Mouse (Mus musculus): ENCODE results near the gene Napb.
"Not testable (repeated sequence)": the region's sequence is repeated elsewhere in the genome, so short reads cannot be mapped to it uniquely, and the experiment has no call there.

Gene Napb

DNA sequence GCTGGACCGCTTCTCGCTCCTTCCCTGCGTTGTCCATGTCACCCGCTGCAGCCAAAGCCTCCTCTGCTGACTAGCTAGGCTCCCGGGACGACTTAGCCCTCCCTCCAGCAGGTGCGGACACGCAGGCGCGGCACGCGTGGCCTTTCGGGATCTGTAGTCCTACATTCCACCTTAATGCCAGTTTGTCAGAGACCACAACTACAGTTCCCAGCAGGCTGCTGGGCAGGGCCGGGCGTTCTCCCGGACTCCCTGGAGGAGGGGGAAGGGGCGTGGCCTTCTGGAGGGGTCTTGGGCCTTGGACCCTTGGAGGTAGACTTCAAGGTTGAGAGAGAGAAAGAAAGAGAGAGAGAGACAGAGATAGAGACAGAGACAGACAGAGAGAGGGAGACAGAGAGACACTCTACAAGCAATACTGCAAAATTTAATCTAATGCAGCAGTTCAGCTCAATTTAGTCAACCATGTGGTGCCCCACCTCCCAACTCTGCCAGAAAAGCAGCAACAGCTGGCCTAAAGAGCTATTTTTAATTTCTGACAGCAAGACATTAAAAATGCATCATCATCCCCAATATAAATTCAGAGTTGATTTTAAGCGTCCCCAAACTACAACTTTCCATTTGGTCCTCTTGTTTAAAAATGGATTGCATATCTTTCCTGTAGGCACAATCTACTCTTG lies at the start of gene Napb:
Napb (minus strand) TSS at position 141 of the 674 bp plus-strand sequence.
- DNase-seq, result peak; percentile 91

DNA sequence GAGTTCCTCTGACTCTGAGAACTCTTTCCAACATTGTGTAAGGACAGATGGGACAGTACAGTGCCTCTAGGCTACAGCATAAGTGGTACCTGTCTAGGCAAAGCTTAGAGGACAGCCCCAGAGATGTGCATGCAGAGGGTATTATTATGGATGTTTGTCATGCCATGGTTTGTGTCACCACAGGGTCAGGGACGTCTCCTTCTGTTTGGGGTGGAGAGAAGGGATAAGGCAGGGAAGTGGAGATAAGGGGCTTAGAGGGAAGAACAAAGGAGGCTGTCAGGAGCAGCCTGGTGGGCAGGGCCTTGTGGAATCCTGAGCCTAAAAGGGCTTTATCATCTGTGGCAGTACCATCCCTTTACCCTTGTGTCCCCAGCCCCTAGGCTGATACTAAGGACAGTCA lies 49.4 kb upstream of the Napb start, which contains the start of gene 8030411F24Rik:
8030411F24Rik (plus strand) TSS at position 301 of the 400 bp plus-strand sequence.
- no peak for DNase-seq

DNA sequence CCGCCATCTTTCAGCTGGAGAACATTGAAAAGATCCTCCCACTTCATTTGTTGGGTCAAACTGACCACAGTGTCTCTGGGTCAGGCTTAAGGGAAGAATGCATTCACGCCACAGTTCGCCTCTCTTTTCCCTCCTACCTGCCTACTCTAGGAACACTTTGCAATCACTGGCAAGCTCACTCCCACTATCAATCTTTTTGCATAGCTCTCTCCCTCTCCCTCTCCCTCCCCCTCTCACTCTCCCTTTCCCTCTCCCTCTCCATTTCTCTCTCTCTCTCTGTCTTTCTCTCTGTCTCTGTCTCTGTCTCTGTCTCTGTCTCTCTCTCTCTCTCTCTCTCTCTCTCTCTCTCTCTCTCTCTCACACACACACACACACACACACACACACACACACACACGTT lies 39.1 kb upstream of the Napb start, which contains the start of gene Cst11:
Cst11 (minus strand) TSS at position 101 of the 400 bp plus-strand sequence.
- DNase-seq, result not testable (repeated sequence)

DNA sequence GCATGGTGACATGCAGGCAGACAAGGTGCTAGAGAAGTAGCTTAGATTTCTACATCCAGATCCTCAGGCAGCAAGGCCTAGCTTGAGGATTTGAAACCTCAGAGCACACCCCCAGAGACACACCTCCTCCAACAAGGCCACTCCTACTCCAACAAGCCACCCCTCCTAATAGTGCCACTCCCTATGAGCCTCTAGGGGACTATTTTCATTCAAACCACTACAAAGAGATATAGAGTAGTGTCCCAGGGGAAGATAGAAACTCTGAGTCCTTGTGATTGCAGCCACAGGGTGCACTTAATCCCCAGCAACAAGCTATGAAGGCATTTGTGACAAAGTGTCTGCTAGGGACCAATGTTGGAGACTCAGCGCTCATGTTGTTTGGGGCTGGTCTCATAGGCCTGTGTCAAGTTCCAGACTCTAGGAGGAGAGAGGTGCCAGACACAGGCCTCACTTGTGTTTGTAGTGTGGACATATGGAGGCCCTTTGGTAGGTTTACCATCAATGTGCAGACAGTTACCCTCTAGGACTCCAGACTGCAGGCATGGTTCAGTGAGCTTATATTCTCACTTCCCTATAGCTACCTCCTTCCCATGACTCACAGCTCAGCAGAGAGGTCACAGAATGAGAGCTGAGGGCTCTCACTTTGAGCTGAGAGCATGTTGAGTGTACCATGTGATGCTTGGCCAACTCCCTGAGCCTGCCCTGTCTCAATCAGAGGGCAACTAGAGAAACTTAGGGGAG lies 31.6 kb upstream of the Napb start:
- peak; percentile 30 for DNase-seq

DNA sequence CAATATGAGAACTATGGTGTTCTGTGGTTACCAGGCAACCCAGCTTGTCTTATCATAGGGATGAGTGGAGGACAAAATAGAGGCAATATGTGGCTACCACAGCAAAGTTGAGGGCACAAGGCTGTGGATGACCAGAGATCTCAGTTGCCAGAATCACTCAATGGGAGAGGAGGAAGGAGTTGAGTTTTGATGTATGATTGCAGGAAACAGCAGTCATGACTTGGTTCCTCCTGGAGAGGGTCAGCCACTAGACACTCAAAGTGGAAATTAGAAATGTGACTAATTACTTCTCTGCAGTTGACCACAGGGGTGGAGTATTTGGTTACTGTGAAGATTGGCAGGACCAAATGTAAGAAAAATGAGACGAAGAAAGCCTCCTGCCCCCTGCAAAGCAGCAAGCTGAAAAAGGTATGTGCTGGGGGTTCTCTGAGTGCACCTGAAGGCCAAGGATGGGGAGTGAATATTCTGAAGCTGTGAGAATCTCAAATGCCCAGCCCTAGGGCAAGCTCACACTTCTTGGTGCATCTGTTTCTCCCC lies 22.1 kb upstream of the Napb start:
- DNase-seq, result no peak

DNA sequence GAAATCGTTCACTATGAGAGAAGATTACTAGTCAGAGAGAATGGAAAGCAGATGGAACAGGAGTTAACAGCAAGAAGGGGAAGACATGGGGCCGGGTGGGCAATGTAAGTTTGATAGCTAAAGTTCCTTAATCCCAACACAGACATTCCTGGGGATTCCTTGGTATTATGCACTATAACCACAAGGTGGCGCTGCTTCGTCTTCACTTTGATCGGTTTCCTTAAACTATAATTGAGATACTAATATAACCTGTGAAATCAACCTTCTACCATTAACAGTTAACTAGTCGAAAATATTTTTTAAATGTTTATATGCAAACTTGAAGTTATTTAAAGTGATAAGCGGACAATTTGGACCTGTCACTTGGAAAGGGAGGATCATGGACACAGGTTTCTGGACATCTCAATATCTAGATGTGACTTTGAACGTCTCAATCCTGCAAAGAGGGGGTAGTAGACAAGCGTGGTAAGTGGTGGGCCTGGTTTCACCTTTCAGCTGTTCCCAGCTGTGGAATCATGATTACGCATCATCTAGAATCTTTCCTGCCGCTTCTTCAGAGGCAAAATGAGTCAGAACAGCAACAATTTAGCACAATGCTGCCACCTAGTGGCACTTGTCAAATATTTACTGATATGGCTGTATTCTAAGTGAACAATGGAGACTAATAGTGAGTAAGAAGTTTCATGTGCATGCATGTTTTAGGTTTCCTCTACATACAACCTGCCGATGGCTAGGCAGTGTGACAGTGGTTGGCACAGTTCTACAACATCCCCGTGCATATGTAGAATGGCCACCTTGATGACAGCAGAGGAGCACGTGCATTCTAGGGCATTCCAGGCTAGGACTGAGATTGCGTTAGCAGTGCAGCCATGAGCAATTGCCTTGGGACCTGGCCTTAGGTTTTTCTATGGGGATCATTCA lies 19.9 kb upstream of the Napb start:
- peak; percentile 83 for DNase-seq

DNA sequence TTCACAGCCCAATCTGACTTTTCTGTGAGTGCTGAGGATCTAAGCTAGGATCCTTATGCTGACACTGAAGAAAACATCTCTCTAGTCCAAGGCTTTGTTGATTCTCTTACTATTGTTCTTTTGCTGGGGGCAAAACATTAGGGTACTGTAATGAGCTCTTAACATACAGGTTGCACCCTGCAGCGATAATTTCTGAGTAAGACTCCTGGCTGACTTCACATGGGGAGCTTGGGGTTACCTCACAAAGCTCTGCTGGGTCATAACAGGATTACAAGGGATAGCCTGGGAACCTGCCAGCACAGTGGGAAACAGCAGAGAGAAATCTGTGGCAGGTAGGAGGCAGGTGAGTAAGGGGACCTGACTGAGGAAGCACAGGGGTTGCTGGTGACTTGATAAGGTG lies 17.8 kb upstream of the Napb start, which contains the start of gene Cstl1:
Cstl1 (plus strand) TSS at position 301 of the 400 bp plus-strand sequence.
- no peak for DNase-seq

DNA sequence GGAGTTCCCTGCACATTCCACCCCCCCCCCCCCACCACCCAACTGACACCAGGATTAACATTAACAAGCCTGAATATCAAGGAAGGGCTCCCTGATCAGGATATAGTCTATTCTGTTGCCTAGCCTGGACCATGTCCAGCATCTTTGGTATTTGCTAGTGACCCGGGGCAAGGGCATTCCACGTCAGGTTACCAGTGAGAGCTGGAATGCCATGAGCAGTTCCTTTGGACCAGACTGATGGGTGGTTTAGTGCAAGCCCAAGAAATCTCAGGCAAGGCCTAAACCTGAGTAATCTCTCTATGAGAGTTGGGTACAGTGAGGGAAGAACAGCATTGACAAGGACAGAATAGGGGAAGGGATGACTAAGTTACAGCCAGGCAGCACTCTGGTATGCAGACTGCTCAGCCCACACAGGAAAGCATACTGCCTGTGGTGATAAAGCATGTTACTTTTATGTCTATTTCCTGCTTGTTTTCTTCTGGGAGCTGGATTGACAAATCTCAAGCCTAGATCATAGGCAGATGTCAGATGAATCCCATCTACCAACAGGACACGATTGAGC lies 11.7 kb upstream of the Napb start:
- no peak for DNase-seq

DNA sequence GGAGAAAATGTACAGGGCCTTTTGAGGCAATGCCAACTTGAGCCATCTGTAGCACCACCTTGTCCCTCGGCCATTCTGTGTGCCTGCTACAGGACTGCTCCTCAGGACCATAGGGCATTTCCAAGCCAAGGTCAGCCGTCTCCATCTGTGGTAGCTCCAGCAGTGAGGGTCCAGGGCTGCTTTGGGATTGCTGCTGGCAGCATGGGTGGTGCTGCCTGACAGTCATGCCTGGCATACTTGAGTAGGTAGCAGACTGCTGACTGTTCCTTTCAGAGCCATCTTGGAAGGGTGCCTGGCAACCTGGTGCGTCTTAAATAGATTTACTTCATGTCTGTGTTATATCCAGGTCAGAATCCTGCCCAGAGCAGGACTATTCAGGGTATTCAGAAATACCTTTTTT lies 10.7 kb upstream of the Napb start:
- DNase-seq, result no peak

DNA sequence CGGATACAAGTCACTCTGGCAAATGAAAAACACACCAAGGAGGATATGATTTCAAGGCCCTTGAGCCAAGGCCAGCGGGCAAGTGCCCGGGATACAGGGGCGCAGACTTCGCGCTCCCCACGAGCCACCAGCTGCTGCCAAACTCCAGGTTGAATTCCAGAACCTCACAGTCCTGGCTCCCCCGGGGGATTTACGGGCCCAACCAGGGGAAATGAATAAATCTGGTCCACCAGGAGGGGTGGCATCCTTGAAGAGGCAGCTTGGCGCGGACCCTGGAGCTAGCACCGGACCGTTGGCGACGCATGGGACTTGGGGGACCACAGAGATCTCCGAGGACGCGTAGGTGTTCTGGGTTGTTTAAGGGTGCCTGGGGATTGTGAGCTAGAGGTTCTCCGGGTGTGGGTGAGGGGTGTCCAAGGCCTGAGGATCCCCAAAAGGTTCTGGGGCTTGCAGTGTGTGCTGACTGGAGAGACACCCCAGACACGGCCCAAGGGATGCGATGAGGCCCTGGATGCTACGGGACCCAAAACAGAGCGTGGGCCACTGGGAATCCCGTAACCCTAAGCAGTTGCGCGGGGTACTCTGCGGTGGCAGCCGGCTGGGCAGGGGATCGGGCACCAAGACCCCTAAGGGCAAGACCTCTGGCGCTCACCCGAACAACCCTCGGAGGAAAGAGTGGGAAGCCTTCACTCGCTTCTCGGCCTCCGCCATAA lies 497 bp downstream of the Napb start:
- DNase-seq, result peak; percentile 7

DNA sequence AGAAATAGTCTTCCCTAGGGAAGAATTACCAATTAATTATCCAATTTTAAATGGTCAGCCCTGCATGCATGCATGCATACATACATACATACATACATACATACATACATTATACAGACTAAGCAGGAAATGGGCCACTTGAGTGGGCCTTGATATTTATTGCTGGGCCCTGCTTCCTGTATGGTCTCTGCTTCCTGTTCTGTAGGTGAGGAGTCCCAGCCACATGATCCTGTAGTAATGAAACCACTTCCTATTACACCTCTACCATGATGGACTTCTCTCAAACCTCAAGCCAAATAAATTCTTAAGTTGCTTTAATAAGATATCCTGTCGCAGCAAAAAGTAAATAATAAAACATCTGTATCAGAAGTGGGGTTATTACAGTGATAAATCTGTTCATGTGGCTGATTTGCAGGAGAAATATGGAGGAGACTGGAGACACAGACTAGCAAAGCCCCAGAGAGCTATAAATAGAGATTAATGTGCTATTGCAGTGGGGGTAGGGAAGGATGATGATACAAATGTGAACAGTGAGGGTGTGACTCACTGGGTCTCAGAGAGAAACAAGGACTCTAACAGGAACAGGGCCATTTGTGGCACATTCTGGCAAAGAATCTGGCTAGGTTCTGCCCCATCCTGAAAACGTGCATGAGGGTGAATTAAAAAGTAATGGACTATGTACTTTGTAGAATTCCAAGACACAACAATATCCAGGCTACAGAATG lies 12.8 kb downstream of the Napb start:
- DNase-seq, result no peak

DNA sequence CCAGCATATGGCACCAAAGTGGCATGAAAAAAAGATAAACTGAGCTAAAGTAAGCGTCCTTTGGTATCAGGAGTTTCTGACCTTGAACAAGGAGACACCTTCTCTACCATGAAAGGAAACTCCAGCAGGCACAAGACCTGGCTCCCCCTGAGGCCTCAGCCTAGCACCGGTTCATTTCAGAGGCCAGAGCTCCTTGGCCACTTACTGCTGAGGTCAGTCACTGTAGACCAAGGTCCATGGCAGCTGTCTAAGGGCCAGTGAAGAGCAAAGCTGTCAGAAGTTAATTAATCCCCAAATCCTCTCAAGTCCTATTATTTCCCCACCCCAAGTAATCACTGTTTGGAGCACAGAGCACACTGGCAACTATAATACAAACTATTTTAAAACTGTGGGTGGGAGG lies 15.2 kb downstream of the Napb start:
- DNase-seq, result no peak

DNA sequence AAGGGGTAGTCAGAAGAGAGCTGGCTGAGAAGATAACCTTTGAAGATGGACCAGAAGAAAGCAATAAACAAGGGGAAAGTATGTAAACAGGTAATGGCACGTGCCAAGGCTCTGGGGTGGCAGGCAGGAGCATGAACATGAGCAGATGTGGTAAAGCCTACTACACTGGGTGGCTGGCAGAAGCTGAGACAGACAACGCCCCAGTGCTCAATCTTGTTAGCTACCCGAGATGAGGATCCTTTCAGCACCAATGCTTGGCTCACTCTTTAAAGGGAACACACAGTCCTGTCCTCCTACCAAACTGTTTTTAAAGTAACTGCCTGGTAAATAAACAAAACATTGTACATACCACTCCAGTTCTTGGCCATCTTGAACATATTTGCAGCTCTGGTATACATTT lies 19.9 kb downstream of the Napb start:
- no peak for DNase-seq

DNA sequence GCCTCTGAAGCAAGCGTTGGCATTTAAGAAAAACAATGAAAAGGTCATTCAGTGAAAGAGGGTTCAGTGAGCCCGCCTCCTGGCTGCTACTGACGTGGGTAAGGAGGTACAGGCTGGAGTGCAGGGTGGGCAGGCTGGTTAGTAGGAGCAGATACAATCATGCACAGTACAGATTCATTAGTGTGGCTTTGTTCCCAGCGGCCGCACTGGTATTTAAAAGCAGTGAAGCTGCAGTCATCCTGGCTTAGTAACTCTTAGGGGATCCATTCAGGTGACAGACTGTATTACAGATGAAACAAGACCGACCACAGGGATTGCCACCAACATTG lies 25.1 kb downstream of the Napb start:
- no peak for DNase-seq

DNA sequence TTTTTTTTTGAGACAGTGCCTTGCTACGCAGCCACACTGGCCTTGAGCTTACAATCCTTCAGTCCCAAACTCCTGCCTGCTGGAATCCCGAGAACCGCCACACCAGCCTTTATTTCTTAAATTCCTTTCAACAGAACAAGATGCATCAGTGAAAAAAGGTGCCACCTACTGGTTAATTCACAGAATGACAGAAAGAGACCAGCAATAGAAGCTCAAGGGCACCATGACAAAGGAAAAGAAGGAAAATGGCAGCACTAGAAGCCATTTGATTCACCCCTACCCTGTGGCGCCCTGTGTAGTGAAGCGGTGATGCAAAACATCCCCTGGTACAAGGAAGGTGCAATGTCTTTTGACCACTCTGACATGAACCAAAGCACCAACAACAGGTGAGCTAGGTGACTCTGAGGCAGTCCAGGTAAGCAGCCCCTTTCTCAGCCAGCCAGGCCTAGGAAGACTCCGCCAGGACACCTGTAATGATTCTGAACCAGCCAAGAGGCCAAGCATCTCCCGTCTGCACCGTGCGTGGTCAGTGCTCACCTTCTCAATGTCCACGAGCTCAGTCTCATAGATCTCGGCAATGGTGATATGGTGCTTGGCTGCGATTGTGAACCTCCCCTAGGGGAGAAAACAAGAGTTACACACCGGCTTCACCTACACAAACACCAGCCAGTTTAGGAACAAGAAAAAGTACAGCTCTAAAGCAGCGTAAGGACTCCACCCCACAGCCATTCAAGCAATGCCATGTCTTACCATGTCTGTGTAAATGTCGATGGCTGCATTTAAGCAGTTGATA lies 25.7 kb downstream of the Napb start:
- DNase-seq, result no peak

DNA sequence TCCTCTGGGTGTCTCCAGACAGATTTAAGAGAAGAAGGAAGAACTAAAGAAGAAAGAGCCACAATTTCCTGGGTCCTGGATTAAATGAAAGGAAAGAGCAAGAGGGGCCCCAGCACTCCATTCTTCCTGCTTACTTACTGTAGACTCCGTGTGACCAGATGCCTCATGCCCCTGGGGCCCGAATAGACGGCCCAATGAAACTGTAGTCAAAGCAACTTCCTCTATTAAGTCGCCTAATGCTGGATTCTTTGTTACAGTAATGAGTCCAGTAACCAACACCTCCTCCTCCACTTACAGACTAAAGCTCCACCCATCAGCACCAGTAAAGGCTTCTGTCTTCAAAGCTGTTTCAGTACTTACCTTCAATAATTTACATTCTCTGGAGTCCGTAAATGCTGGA lies 33.7 kb downstream of the Napb start:
- no peak for DNase-seq

DNA sequence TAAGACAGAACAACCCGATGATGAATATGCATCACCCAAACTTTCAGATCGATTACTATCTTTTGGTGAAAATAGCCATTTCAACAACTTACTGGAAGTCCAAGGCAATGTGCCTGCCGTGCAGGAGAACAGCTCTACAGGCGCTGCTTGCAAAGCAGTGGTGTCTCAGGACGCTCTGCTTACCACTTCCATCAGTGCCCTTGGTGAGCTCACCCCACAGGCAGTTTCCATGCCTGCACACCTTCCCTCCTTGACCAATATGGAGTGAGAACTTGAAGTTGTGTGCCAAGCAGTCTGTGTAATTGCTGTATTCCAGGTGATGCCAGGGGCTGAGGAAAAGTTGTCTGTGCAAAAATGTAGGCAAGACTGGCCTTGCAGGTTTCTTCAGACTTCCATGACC lies 41.5 kb downstream of the Napb start:
- no peak for DNase-seq

DNA sequence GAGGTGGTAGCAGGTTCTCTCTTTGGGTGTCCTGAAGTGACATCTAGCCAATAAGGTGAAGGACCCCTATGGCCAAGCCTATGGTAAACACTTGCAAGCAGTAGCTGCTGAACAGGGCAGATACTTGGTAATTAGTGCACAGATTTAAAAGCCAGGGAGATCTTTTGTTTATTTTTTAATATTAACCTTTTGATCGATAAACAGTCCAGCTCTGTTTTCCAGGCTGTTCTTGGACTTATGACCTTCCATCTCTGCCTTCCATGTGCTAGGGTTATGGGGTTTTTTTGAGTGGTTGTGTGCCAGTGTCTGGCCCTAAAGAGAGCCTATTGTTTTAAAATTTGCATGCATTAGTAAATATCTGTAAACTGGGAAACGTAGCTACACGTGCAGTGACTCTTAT lies 42.0 kb downstream of the Napb start:
- DNase-seq, result no peak

DNA sequence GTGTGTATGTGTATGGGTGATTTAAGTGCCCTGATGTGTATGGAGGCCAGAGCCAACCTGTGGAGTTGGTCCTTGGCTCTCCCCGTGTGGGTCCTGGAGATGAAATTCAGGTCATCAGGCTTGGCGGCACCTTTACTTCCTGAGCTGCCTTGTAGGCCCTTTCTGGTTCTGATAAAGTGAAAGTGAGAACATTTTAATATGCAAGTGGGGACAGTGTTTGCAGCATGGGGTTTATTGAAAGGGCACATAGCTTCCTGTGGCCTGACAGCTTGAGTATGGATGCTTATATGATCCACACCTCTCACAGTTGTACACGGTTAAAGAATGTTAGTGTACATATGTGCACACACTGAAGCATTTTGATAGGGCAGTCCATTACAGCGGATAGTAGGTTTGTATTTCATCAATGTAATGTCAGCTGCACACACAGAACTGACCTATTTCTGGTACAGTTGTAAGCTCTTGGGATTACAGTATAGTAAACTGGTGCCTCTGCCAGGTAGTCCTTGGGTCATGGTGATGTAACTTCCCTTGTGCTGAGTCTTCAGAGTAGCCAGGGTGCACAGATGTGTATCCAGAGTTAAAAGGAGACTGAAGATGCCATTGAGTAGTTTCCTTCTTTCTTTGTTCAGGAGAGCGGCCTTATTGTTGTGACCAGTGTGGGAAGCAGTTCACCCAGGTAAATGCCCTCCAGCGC lies 42.7 kb downstream of the Napb start:
- DNase-seq, result no peak

DNA sequence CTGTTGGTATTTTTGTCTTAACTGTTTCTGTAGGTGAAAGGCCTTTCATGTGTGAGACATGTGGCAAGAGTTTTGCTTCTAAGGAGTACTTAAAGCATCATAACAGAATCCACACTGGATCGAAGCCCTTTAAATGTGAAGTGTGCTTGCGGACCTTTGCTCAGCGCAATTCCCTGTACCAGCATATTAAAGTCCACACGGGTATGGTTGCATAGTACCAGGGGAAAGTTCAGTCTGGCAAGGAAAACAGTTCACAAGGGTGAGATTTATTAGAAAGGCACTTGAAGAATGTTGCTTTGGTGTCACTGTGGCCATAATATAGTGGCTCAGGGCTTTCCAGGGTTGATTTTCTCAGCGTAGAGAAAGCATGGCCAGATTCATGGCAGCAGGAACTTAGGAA lies 44.3 kb downstream of the Napb start:
- no peak for DNase-seq

Data from lung, postnatal 14 days (tissue).